Mouse (Mus musculus): ENCODE measurements at regions not wholly inside any gene's neighbourhood (a gene's known extent, or its start where the extent isn't known, plus 50 kb on each side); places are given as distances from the start of the nearest gene placed in this dataset.
A peak's percentile ranks its signal among the peaks of the same experiment; 100 is the strongest.
"Not testable (repeated sequence)": the region's sequence is repeated elsewhere in the genome, so short reads cannot be mapped to it uniquely, and the experiment has no call there.

GRCm38 (mm10) chr15:91916946-91917345 lies 78.9 kb downstream of the Smgc start:
- no peak for DNase-seq

GRCm38 (mm10) chr15:91917877-91918276 lies 79.8 kb downstream of the Smgc start:
- no peak for DNase-seq

- DNase-seq, result no peak
These were observed 86.5 kb downstream of the Smgc start for GRCm38 (mm10) chr15:91924542-91924941.

- DNase-seq, result peak; percentile 15
These were observed 89.4 kb downstream of the Smgc start for GRCm38 (mm10) chr15:91927492-91927891.

- no peak for DNase-seq
These were observed 90.4 kb downstream of the Smgc start for GRCm38 (mm10) chr15:91928511-91928910.

GRCm38 (mm10) chr15:91957273-91957672 lies 93.7 kb upstream of the Cntn1 start:
- DNase-seq, result no peak

GRCm38 (mm10) chr15:91965172-91965571 lies 85.8 kb upstream of the Cntn1 start:
- DNase-seq, result peak; percentile 77

- peak; percentile 81 for DNase-seq
These were observed 81.6 kb upstream of the Cntn1 start for GRCm38 (mm10) chr15:91969378-91969777.

GRCm38 (mm10) chr15:91971411-91971810 lies 79.6 kb upstream of the Cntn1 start:
- peak; percentile 70 for DNase-seq

- DNase-seq, result peak; percentile 58
These were observed 79.1 kb upstream of the Cntn1 start for GRCm38 (mm10) chr15:91971846-91972245.

- DNase-seq, result peak; percentile 15
These were observed 75.4 kb upstream of the Cntn1 start for GRCm38 (mm10) chr15:91975606-91976005.

GRCm38 (mm10) chr15:91983186-91983585 lies 67.8 kb upstream of the Cntn1 start:
- DNase-seq, result not testable (repeated sequence)

- DNase-seq, result no peak
These were observed 50.9 kb upstream of the Cntn1 start for GRCm38 (mm10) chr15:92000086-92000485.
